Mouse (Mus musculus) heart, adult 2 months (tissue): ENCODE data around the gene Dscam.
A peak's percentile ranks its signal among the peaks of the same experiment; 100 is the strongest.

Source experiments
- CTCF ChIP-seq: fragments of 200-600 bp; IDR thresholded peaks from 2 replicates; pipeline ENCODE4 v1.8.1; 2022; ENCODE audit warnings: antibody characterized with exemption, mild to moderate bottlenecking, moderate library complexity
- POLR2A ChIP-seq: fragments of 200-500 bp; IDR thresholded peaks from 2 replicates; pipeline ENCODE4 v1.6.1; 2011; ENCODE audit warnings: mild to moderate bottlenecking, low read depth, low read length, control low read depth; ENCODE audit not compliant: insufficient read depth

- TF ChIP-seq CTCF, result peak; percentile 66
- TF ChIP-seq POLR2A, result no peak
Observed at GRCm38 (mm10) chr16:97165444-97166121, 5.0 kb downstream of the Dscam start.
